Mouse (Mus musculus): ENCODE data around the gene Cnnm2.
A peak's percentile ranks its signal among the peaks of the same experiment; 100 is the strongest.
"Not testable (repeated sequence)": the region's sequence is repeated elsewhere in the genome, so short reads cannot be mapped to it uniquely, and the experiment has no call there.

Gene Cnnm2

GRCm38 (mm10) chr19:46761247-46761946 is at the start of gene Cnnm2:
Gene Cnnm2 (plus strand): TSS chr19:46761596.
- peak; percentile 100 for DNase-seq (ENCODE audit: low spot score)

- DNase-seq (ENCODE audit: low spot score): no peak
These were observed 47.2 kb upstream of the Cnnm2 start for GRCm38 (mm10) chr19:46714234-46714633.

GRCm38 (mm10) chr19:46715016-46715415 is 46.4 kb upstream of the Cnnm2 start:
- DNase-seq (ENCODE audit: low spot score): no peak

- DNase-seq (ENCODE audit: low spot score): no peak
These were observed 43.2 kb upstream of the Cnnm2 start for GRCm38 (mm10) chr19:46718150-46718549.

GRCm38 (mm10) chr19:46724411-46724810 is 37.0 kb upstream of the Cnnm2 start:
- no peak for DNase-seq (ENCODE audit: low spot score)

- DNase-seq (ENCODE audit: low spot score): no peak
These were observed 35.3 kb upstream of the Cnnm2 start for GRCm38 (mm10) chr19:46726142-46726541.

- no peak for DNase-seq (ENCODE audit: low spot score)
These were observed 34.2 kb upstream of the Cnnm2 start for GRCm38 (mm10) chr19:46727140-46727736.

- DNase-seq (ENCODE audit: low spot score): no peak
These were observed 33.4 kb upstream of the Cnnm2 start for GRCm38 (mm10) chr19:46727945-46728540.

GRCm38 (mm10) chr19:46728909-46729308 is 32.5 kb upstream of the Cnnm2 start:
- no peak for DNase-seq (ENCODE audit: low spot score)

GRCm38 (mm10) chr19:46731351-46731750 is 30.0 kb upstream of the Cnnm2 start:
- DNase-seq (ENCODE audit: low spot score): no peak

GRCm38 (mm10) chr19:46732673-46733072 is 28.7 kb upstream of the Cnnm2 start:
- not testable (repeated sequence) for DNase-seq (ENCODE audit: low spot score)

GRCm38 (mm10) chr19:46733626-46734025 is 27.8 kb upstream of the Cnnm2 start:
- no peak for DNase-seq (ENCODE audit: low spot score)

GRCm38 (mm10) chr19:46735241-46735640 is 26.2 kb upstream of the Cnnm2 start:
- DNase-seq (ENCODE audit: low spot score): no peak

- no peak for DNase-seq (ENCODE audit: low spot score)
These were observed 24.3 kb upstream of the Cnnm2 start for GRCm38 (mm10) chr19:46737106-46737505.

- DNase-seq (ENCODE audit: low spot score): no peak
These were observed 20.9 kb upstream of the Cnnm2 start for GRCm38 (mm10) chr19:46740341-46741008.

- no peak for DNase-seq (ENCODE audit: low spot score)
These were observed 19.8 kb upstream of the Cnnm2 start for GRCm38 (mm10) chr19:46741574-46741973.

- no peak for DNase-seq (ENCODE audit: low spot score)
These were observed 16.7 kb upstream of the Cnnm2 start for GRCm38 (mm10) chr19:46744681-46745080.

- DNase-seq (ENCODE audit: low spot score): no peak
These were observed 13.6 kb upstream of the Cnnm2 start for GRCm38 (mm10) chr19:46747799-46748198.

- DNase-seq (ENCODE audit: low spot score): no peak
These were observed 9.2 kb upstream of the Cnnm2 start for GRCm38 (mm10) chr19:46752235-46752634.

- peak; percentile 42 for DNase-seq (ENCODE audit: low spot score)
These were observed 6.3 kb upstream of the Cnnm2 start for GRCm38 (mm10) chr19:46755066-46755465.

- no peak for DNase-seq (ENCODE audit: low spot score)
These were observed 5.2 kb upstream of the Cnnm2 start for GRCm38 (mm10) chr19:46756221-46756620.

- no peak for DNase-seq (ENCODE audit: low spot score)
These were observed 2.3 kb upstream of the Cnnm2 start for GRCm38 (mm10) chr19:46759096-46759495.

GRCm38 (mm10) chr19:46759909-46760308 is 1.5 kb upstream of the Cnnm2 start:
- DNase-seq (ENCODE audit: low spot score): not testable (repeated sequence)
